Mouse (Mus musculus): ENCODE data around the gene Ptpn7. TPM values are rescaled to one million over a fixed set of nuclear protein-coding genes. Genes with fewer than 3 reads are reported as not detected.

Gene Ptpn7
- 0.11 and 0.22 TPM in 2 replicates for polyA plus RNA-seq (2014; fragmentation: Nextera tagmentation; extraction: Ambion mirVana)

GRCm38 (mm10) chr1:135132473-135132872 lies at the start of gene Ptpn7:
Ptpn7 (plus strand) TSS chr1:135132700.
- 34% methylated on average over 10 of the region's 10 CpGs for WGBS
- no peak for DNase-seq (ENCODE audit: low spot score)

GRCm38 (mm10) chr1:135083465-135083864 lies 49.0 kb upstream of the Ptpn7 start:
- Histone ChIP-seq H3K27ac (no peak overlapping the region), H3K4me2 (replicated peaks) (no peak overlapping the region), H3K4me1 (replicated peaks; ENCODE audit: control insufficient read depth, insufficient read depth, low read length) (no peaks in the 10 kb centered on the region), H3K4me3 (replicated peaks; ENCODE audit: low read length) (no peak overlapping the region), H3K27me3 (ENCODE audit: control insufficient read depth, insufficient read depth, low read length) (peaks cover 23% of the 10 kb centered on the region), H3K9me3 (ENCODE audit: control insufficient read depth, low read length) (no peaks in the 10 kb centered on the region), H3K36me3 (replicated peaks; ENCODE audit: control insufficient read depth, insufficient read depth) (no peaks in the 10 kb centered on the region), H3K9ac (no peak overlapping the region)
- ATAC-seq (ENCODE audit: low FRiP score), result no peak
- 70% methylated on average over 9 of the region's 9 CpGs for WGBS
- no peak for DNase-seq (ENCODE audit: low spot score)

More at GRCm38 (mm10) chr1:135132473-135132872, at the start of gene Ptpn7:
- H3K27me3 ChIP-seq (ENCODE audit: control insufficient read depth, insufficient read depth, low read length), result no peaks in the 10 kb centered on the region
- H3K4me2 ChIP-seq (replicated peaks), result no peak within 1 kb of the TSS
- H3K27ac ChIP-seq, result no peak within 1 kb of the TSS
- ATAC-seq (ENCODE audit: low FRiP score), result no peak
- no peak within 1 kb of the TSS for H3K9ac ChIP-seq
- H3K4me3 ChIP-seq (replicated peaks; ENCODE audit: low read length), result no peak within 1 kb of the TSS
- H3K9me3 ChIP-seq (ENCODE audit: control insufficient read depth, low read length), result no peaks in the 10 kb centered on the region
- no peaks in the 10 kb centered on the region for H3K4me1 ChIP-seq (replicated peaks; ENCODE audit: control insufficient read depth, insufficient read depth, low read length)
- H3K36me3 ChIP-seq (replicated peaks; ENCODE audit: control insufficient read depth, insufficient read depth), result no peaks in the 10 kb centered on the region

- no peak overlapping the region for H3K9ac ChIP-seq
- no peaks in the 10 kb centered on the region for H3K9me3 ChIP-seq (ENCODE audit: control insufficient read depth, low read length)
- H3K27me3 ChIP-seq (ENCODE audit: control insufficient read depth, insufficient read depth, low read length), result peaks cover 23% of the 10 kb centered on the region
- H3K36me3 ChIP-seq (replicated peaks; ENCODE audit: control insufficient read depth, insufficient read depth), result no peaks in the 10 kb centered on the region
- no peak overlapping the region for H3K4me3 ChIP-seq (replicated peaks; ENCODE audit: low read length)
- ATAC-seq (ENCODE audit: low FRiP score) (no peak), DNase-seq (ENCODE audit: low spot score) (no peak)
- 23% methylated on average over 28 of the region's 28 CpGs for WGBS
- H3K27ac ChIP-seq, result no peak overlapping the region
- no peaks in the 10 kb centered on the region for H3K4me1 ChIP-seq (replicated peaks; ENCODE audit: control insufficient read depth, insufficient read depth, low read length)
- H3K4me2 ChIP-seq (replicated peaks), result 0 out of 2 replicates have a peak overlapping the region, but pooled peaks have one; percentile 7
Observed at GRCm38 (mm10) chr1:135085296-135085871, 47.1 kb upstream of the Ptpn7 start.

- H3K27ac ChIP-seq, result no peak overlapping the region
- DNase-seq (ENCODE audit: low spot score), result no peak
- no peaks in the 10 kb centered on the region for H3K4me1 ChIP-seq (replicated peaks; ENCODE audit: control insufficient read depth, insufficient read depth, low read length)
- H3K4me2 ChIP-seq (replicated peaks), result no peak overlapping the region
- no peaks in the 10 kb centered on the region for H3K36me3 ChIP-seq (replicated peaks; ENCODE audit: control insufficient read depth, insufficient read depth)
- no peak for ATAC-seq (ENCODE audit: low FRiP score)
- peaks cover 23% of the 10 kb centered on the region for H3K27me3 ChIP-seq (ENCODE audit: control insufficient read depth, insufficient read depth, low read length)
- H3K4me3 ChIP-seq (replicated peaks; ENCODE audit: low read length), result no peak overlapping the region
- 42% methylated on average over 7 of the region's 7 CpGs for WGBS
- no peaks in the 10 kb centered on the region for H3K9me3 ChIP-seq (ENCODE audit: control insufficient read depth, low read length)
- H3K9ac ChIP-seq, result no peak overlapping the region
Observed at GRCm38 (mm10) chr1:135086015-135086414, 46.5 kb upstream of the Ptpn7 start.

- Histone ChIP-seq H3K36me3 (replicated peaks; ENCODE audit: control insufficient read depth, insufficient read depth) (no peaks in the 10 kb centered on the region), H3K27me3 (ENCODE audit: control insufficient read depth, insufficient read depth, low read length) (peaks cover 23% of the 10 kb centered on the region), H3K4me3 (replicated peaks; ENCODE audit: low read length) (no peak overlapping the region), H3K9ac (no peak overlapping the region), H3K4me1 (replicated peaks; ENCODE audit: control insufficient read depth, insufficient read depth, low read length) (no peaks in the 10 kb centered on the region), H3K4me2 (replicated peaks) (no peak overlapping the region), H3K9me3 (ENCODE audit: control insufficient read depth, low read length) (no peaks in the 10 kb centered on the region), H3K27ac (no peak overlapping the region)
- ATAC-seq (ENCODE audit: low FRiP score), result no peak
- WGBS, result 62% methylated on average over 1 of the region's 1 CpGs
- no peak for DNase-seq (ENCODE audit: low spot score)
Observed at GRCm38 (mm10) chr1:135087414-135087813, 45.1 kb upstream of the Ptpn7 start.

GRCm38 (mm10) chr1:135089626-135090025 lies 42.9 kb upstream of the Ptpn7 start:
- peaks cover 22% of the 10 kb centered on the region for H3K27me3 ChIP-seq (ENCODE audit: control insufficient read depth, insufficient read depth, low read length)
- H3K9me3 ChIP-seq (ENCODE audit: control insufficient read depth, low read length), result no peaks in the 10 kb centered on the region
- ATAC-seq (ENCODE audit: low FRiP score) (no peak), DNase-seq (ENCODE audit: low spot score) (no peak)
- H3K4me3 ChIP-seq (replicated peaks; ENCODE audit: low read length), result no peak overlapping the region
- H3K9ac ChIP-seq, result no peak overlapping the region
- H3K4me1 ChIP-seq (replicated peaks; ENCODE audit: control insufficient read depth, insufficient read depth, low read length), result no peaks in the 10 kb centered on the region
- H3K36me3 ChIP-seq (replicated peaks; ENCODE audit: control insufficient read depth, insufficient read depth), result no peaks in the 10 kb centered on the region
- 83% methylated on average over 10 of the region's 10 CpGs for WGBS
- no peak overlapping the region for H3K4me2 ChIP-seq (replicated peaks)
- H3K27ac ChIP-seq, result no peak overlapping the region

GRCm38 (mm10) chr1:135090914-135091313 lies 41.6 kb upstream of the Ptpn7 start:
- Histone ChIP-seq H3K9ac (no peak overlapping the region), H3K4me2 (replicated peaks) (no peak overlapping the region), H3K36me3 (replicated peaks; ENCODE audit: control insufficient read depth, insufficient read depth) (no peaks in the 10 kb centered on the region), H3K4me3 (replicated peaks; ENCODE audit: low read length) (no peak overlapping the region), H3K9me3 (ENCODE audit: control insufficient read depth, low read length) (no peaks in the 10 kb centered on the region), H3K4me1 (replicated peaks; ENCODE audit: control insufficient read depth, insufficient read depth, low read length) (no peaks in the 10 kb centered on the region), H3K27ac (no peak overlapping the region), H3K27me3 (ENCODE audit: control insufficient read depth, insufficient read depth, low read length) (peaks cover 9% of the 10 kb centered on the region)
- no peak for ATAC-seq (ENCODE audit: low FRiP score)
- DNase-seq (ENCODE audit: low spot score), result no peak
- WGBS, result 67% methylated on average over 3 of the region's 3 CpGs

GRCm38 (mm10) chr1:135094723-135095122 lies 37.8 kb upstream of the Ptpn7 start:
- Histone ChIP-seq H3K4me1 (replicated peaks; ENCODE audit: control insufficient read depth, insufficient read depth, low read length) (no peaks in the 10 kb centered on the region), H3K4me3 (replicated peaks; ENCODE audit: low read length) (no peak overlapping the region), H3K4me2 (replicated peaks) (no peak overlapping the region), H3K27ac (no peak overlapping the region), H3K9ac (no peak overlapping the region), H3K27me3 (ENCODE audit: control insufficient read depth, insufficient read depth, low read length) (no peaks in the 10 kb centered on the region), H3K36me3 (replicated peaks; ENCODE audit: control insufficient read depth, insufficient read depth) (no peaks in the 10 kb centered on the region), H3K9me3 (ENCODE audit: control insufficient read depth, low read length) (no peaks in the 10 kb centered on the region)
- ATAC-seq (ENCODE audit: low FRiP score), result no peak
- WGBS, result 78% methylated on average over 7 of the region's 7 CpGs
- no peak for DNase-seq (ENCODE audit: low spot score)

- no peak overlapping the region for H3K27ac ChIP-seq
- no peak overlapping the region for H3K9ac ChIP-seq
- H3K36me3 ChIP-seq (replicated peaks; ENCODE audit: control insufficient read depth, insufficient read depth), result no peaks in the 10 kb centered on the region
- H3K27me3 ChIP-seq (ENCODE audit: control insufficient read depth, insufficient read depth, low read length), result no peaks in the 10 kb centered on the region
- WGBS, result 65% methylated on average over 7 of the region's 7 CpGs
- no peak for DNase-seq (ENCODE audit: low spot score)
- no peaks in the 10 kb centered on the region for H3K9me3 ChIP-seq (ENCODE audit: control insufficient read depth, low read length)
- H3K4me3 ChIP-seq (replicated peaks; ENCODE audit: low read length), result no peak overlapping the region
- no peak for ATAC-seq (ENCODE audit: low FRiP score)
- no peak overlapping the region for H3K4me2 ChIP-seq (replicated peaks)
- H3K4me1 ChIP-seq (replicated peaks; ENCODE audit: control insufficient read depth, insufficient read depth, low read length), result no peaks in the 10 kb centered on the region
Observed at GRCm38 (mm10) chr1:135095189-135095588, 37.3 kb upstream of the Ptpn7 start.

- WGBS, result 79% methylated on average over 11 of the region's 11 CpGs
- Histone ChIP-seq H3K4me3 (replicated peaks; ENCODE audit: low read length) (no peak overlapping the region), H3K36me3 (replicated peaks; ENCODE audit: control insufficient read depth, insufficient read depth) (no peaks in the 10 kb centered on the region), H3K4me2 (replicated peaks) (no peak overlapping the region), H3K9me3 (ENCODE audit: control insufficient read depth, low read length) (no peaks in the 10 kb centered on the region), H3K4me1 (replicated peaks; ENCODE audit: control insufficient read depth, insufficient read depth, low read length) (no peaks in the 10 kb centered on the region), H3K9ac (no peak overlapping the region), H3K27ac (no peak overlapping the region), H3K27me3 (ENCODE audit: control insufficient read depth, insufficient read depth, low read length) (no peaks in the 10 kb centered on the region)
- ATAC-seq (ENCODE audit: low FRiP score) (no peak), DNase-seq (ENCODE audit: low spot score) (no peak)
Observed at GRCm38 (mm10) chr1:135096312-135096711, 36.2 kb upstream of the Ptpn7 start.

All from hindbrain, embryonic 14.5 days (tissue).